Mouse (Mus musculus) ovary, postnatal 10 days (tissue): Measurements from ENCODE around the gene Sdf4.

Source experiments
- DNase-seq: peaks from one replicate; pipeline ENCODE4 v3.0.0; 2022; ENCODE audit warnings: low spot score

Sdf4 gene

DNA sequence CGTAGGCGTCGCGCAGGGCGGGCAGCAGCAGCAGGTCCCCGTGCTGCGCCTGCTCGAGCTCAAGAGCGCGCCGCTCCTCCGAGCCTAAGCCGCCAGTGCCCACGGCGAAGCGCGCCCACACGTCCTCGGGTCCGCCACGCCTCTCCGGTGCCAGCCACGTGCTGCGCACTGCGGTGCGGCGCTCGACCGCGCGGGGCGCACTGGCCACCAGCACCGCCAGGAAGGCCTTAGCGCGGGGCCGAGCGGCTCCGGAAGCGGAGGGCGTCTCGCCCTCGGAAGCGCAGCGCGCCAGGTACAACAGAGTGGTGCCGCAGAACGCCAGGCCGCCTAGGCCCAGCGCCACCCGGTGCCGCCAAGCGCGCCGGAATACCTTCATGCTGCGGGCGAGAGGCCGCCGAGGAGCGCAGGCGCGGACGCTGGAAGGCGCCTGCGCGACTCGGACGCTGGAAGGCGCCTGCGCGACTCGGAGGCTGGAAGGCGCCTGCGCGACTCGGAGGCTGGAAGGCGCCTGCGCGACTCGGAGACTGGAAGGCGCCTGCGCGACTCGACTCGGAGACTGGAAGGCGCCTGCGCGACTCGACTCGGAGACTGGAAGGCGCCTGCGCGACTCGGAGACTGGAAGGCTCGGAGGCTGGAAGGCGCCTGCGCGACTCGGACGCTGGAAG is at the start of gene Sdf4, which contains the start of gene B3galt6:
Sdf4 (plus strand) TSS at position 632 of the 665 bp plus-strand sequence.
B3galt6 (minus strand) TSS at position 409 of the 665 bp plus-strand sequence.
- peak; percentile 72 for DNase-seq

DNA sequence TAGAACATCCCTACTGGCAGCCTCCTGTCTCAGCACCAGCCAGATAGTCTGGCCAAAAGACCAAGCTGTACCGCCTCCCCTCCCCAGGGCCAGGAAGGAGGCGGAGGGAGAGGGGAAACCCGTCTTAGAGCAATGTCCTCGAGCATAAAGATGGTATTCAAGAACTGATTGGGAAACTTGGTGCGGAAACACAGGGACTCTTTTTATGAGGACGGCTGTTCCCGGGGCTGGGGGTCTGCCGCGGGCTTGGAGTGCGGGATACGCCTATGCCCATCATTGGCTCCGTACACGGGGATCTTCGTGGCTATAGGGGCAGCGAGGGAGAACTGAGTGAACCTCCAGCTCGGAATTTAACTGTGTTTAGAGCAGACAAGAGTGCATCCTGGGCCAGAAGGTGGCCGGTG is 49.6 kb upstream of the Sdf4 start:
- no peak for DNase-seq

DNA sequence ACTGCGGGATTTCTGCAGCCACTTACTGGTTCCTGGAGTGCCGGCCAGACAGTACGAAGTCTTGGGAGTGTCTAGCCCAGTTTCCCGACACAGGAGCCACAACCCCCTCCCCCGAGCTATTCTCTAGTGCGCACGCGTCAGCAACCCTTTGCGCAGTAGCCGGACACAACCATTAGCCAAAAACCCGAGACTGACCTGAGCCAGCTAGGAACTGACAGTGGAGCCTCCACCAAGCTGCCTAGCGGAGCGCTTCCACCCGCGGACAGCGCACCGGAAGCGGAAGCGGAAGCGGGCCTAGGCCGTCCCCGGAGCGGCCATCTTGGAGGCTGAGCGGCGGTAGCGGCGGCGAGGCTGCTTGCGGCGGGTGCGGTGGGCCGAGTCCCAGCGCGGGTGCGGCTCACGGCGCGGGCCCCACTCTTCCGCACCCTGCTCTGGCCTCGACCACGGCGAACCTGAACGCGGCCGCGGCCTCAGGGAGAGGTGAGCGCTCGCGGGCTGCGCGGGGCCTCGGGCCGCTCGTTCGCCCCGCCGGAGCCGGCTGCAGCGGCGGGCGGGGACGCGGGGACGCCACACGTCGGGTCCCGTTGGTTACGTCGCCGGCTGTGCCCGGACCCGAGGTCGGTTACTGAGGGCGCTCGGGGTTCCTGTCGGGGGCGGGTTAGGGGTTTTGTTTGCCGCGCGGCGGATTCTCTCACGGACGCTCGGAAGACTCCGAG is 49.0 kb upstream of the Sdf4 start, which contains the start of gene Ube2j2:
Ube2j2 (plus strand) TSS at position 298 of the 716 bp plus-strand sequence.
- peak; percentile 94 for DNase-seq

DNA sequence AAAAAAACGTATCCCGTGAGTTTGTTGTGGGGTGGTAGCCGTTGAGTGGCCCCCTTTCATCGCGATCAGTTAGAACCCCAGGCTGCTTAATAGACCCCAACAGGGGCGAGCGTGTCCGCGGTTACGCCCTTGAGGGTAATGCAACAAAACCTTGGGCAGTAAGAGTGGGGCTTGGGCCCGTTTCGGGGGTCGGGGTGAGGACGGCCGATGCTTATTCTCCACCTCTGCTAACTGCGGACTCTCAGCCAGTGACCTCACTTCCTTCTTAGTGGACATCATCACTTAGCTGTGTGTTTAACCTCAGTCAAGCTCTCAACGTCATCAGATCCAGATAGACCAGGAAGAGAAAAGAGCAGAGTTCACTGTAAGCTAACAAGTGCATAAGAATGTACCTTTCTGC is 48.4 kb upstream of the Sdf4 start:
- no peak for DNase-seq

DNA sequence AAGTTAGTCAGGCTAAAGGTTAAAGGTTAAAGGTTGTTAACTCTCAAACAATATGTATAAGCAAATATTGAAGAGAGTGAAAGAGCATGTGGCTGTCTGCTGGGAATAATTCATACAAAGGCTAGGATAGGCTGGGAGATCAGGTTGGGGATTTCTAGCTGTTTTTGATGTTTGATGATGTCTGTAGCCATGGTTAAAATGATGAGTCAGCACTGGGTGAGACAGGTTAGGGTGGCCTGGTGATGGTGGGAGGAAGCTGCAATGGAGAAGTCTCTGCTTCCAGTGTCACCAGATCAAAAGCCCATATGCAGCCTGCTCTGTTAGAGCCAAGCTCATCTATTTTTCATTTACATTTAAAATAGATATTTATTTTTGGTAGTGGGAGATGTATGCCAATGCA is 45.6 kb upstream of the Sdf4 start:
- DNase-seq, result no peak

DNA sequence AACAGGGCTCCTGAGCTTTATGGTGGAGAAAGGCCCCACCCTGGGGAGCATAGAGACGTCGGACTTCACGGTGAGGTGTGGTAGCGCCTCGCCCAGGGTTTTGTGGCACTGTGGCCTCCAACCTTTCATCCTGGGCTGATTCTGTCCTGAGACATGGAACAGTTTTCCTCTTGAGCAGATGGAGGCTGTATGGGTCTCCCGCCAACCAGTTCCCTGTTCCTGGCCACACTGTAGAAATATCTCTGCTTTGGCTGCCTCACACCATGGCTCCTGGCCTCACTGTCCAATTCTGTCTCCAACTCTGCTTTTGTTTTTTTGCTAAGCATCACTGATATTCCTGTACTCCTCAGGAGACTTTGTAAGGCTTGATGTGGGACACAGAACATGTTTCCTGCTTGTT is 37.2 kb upstream of the Sdf4 start:
- no peak for DNase-seq

DNA sequence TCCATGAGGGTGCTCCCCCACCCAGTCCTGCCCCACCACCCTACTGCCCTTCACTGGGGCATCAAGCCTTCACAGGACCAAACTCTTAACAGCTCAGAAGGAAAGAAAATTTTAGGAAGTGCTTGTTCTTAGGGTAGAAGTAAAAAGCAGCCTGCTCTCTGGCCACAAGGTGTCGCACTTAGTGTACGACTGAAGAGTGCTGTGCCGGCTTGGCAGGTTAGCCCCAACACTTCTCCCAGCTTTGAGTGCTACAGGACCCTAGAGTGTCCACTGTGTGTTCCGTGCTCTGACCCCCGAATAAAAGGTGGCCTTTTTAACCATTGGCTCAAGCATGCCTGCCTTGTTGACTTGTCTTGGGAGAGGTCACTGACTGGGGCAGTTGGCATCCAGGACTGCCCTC is 33.4 kb upstream of the Sdf4 start:
- peak; percentile 38 for DNase-seq

DNA sequence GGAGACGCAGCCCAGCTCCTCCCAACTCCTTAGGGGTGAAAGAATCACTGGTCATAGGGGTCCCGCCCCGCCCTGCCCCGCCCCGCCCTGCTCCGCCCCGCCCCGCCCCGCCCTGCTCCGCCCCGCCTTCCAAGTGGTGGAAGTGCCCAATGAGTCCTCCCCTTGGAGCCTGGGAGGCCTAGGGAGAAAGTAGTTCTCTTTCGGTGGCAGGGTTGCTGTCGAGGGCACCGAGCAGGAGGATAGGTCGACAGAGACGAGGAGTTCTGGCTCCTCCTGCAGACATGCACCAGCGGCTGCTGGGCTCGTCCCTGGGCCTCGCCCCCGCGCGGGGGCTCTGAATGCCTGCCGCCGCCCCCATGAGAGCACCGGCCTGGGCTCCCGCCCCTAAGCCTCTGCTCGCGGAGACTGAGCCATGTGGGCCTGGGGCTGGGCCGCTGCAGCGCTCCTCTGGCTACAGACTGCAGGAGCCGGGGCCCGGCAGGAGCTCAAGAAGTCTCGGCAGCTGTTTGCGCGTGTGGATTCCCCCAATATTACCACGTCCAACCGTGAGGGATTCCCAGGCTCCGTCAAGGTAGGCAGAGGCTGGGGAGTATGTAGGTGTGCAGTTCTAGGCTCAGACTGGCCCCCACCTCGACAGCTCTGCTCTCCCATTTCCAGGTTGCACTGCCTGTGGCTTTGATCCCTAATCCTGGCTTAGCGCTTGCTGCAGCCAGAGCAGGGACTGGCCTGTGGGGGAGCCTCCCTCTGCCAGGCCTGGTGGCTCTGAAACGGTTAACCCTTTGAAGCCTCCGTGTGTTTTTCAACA is 30.3 kb upstream of the Sdf4 start, which contains the start of gene C1qtnf12:
C1qtnf12 (plus strand) TSS at position 152 of the 805 bp plus-strand sequence.
- DNase-seq, result peak; percentile 27

DNA sequence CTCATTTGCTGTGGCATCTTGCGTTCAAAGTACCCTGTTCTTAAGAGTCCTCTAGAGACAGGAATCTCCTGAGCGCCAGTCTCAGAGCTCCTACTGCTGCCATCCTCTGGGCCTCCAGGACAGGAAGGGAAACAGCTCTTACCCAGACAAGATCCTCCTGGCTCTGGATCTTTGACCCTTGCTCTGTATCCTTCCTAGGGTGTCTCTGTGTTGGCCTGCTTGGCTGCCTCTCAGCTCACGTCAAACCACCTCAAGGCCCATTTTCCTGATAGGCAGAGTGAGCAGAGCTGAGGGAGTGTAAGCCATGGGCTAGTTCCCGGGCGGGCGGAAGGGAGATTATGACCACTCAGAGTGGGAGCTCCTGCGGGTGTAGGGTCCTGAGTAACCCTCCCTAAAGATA is 29.6 kb upstream of the Sdf4 start:
- DNase-seq, result no peak

DNA sequence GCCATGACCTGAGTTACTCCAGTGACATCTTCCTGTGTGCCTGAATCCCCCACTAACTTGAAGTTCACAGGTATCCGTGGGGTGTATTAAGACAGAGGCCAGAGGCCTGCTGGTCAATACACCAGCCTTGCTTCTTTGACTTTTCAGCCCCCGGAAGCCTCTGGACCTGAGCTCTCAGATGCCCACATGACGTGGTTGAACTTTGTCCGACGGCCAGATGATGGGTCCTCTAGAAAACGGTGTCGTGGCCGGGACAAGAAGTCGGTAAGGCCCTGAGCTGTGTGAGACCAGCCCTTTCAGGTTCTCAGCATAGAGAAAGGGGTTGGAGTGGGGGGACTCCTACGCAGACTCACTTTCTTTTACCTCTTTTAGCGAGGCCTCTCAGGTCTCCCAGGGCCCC is 28.3 kb upstream of the Sdf4 start:
- no peak for DNase-seq

DNA sequence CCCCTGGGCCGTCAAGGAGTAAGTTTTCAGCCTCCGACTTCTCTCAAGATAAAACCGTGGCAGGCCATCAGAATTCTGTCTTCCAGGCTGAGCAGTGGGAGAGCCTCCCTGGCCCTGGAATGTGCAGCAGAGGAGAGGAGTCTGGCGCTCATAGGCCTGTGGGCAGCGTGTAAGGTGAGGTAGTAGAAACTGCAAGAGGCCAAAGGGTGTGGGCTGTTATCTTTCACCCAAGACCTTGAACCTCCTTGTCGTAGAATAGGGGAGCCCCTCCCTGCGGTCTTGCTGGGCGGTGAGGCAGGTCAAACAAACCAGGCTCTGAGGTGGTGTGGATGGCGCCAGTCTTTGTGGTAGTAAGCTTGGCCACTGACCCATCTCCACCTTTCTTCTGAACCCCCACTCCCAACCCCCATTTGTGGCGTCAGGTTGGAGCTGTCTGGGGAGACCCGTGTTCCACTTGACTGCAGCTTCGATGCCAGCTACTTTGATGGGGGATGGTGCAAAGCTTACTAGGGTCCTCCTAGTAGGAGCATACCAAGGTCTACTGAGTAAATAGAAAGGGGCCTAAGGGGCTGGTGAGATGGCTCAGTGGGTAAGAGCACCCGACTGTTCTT is 23.5 kb upstream of the Sdf4 start:
- DNase-seq, result no peak

DNA sequence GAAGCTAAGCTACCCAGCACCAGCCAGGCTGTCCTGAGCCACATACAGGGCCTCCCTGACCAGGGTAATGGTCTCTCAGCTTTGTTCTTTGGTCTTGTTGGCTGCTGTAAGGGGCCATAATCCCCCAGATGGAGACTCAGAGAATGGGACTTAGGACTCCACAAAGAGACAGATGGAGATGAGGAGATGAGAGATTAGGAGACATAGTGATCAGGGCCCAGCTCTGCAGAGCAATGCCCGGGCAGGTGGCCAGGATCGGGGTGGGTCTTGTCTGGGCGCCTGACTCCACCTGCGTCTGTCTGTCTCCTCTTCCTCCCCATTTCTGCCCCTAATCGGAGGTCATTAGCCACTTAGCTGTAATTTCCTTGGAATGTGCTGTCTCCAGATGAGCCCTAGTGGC is 22.4 kb upstream of the Sdf4 start:
- DNase-seq, result no peak

DNA sequence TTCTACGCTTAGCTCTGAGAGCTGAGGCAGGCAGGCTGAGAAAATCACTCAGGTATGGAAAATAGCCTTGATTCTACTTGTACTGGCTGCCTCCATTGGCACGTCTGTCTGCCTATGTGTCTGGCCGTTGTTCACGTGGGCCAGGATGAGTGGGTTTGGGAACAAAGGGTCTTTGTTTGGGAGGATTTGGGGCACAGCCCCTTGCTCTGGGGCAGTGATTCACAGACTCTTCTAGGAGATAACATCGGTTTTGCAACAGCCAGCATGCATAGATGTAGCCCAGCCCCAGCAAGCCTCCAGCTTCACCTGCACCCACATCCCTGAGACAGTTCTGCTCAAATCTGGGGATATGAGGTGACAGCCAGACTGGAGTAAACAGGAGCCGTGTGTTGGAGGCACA is 20.0 kb upstream of the Sdf4 start:
- DNase-seq, result no peak

DNA sequence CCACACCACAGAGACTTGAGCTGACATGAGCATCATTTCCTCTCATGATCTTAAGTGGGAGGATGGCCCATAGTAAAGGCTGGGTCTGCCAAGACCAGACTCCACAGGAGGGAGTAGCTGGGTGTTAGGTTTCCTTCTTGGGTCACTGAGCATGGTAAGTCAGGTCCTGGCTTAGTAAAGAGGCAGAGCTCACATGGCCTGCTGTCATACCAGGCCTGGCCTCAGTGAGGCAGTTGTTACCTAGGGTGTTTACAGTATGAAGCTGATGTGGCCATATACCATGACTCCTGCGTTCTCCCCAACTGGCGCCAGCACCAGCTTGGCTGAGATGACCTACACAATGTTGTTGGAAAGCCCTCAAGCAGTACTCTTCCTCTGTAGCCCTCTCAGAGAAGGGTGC is 19.4 kb upstream of the Sdf4 start:
- no peak for DNase-seq

DNA sequence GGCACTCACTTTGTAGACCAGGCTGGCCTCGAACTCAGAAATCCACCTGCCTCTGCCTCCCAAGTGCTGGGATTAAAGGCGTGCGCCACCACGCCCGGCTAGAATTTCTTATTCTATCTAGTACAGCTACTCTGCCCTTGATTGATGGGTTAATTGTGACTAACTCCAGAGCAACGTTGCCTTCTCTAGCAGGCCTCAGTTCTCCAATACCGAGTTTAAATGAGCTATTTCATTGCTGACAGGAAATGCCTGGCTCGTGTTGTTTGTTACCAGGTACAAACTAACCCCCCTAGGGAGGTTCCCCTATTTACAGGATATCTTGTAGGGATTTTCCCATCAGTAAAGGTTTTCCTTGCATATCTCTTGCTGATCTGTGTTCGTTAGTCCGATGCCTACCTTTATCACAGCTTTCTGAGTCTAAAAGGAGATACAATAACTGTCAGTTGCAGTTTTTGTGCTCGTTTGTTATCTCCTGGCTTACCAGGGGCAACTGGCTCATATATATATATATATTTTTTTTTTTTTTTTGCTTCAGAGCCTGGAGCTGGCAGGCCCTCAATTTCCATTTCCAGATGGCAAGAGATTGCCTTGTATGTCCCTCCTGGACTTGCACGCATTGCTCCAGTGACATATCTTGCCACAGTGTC is 11.1 kb upstream of the Sdf4 start:
- DNase-seq, result no peak

DNA sequence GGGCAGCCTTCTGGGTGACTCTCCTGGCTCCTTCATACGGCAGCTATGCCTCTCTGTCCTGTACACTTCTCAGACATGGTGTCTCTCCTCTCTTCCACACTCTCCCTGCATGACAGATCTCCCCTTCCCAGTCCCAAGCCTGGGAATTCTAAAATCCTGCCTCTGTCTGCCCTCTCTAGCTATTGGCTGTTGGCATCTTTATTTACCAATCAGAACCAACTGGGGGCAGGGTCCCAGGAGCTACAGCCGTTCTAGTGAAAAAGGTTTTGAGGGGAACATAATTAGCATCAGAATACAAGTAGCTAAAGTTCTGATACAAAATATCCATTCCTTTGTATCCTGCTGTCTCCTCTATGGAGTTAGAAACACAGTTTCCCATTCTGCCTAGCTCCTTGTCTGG is 8.9 kb upstream of the Sdf4 start:
- no peak for DNase-seq

DNA sequence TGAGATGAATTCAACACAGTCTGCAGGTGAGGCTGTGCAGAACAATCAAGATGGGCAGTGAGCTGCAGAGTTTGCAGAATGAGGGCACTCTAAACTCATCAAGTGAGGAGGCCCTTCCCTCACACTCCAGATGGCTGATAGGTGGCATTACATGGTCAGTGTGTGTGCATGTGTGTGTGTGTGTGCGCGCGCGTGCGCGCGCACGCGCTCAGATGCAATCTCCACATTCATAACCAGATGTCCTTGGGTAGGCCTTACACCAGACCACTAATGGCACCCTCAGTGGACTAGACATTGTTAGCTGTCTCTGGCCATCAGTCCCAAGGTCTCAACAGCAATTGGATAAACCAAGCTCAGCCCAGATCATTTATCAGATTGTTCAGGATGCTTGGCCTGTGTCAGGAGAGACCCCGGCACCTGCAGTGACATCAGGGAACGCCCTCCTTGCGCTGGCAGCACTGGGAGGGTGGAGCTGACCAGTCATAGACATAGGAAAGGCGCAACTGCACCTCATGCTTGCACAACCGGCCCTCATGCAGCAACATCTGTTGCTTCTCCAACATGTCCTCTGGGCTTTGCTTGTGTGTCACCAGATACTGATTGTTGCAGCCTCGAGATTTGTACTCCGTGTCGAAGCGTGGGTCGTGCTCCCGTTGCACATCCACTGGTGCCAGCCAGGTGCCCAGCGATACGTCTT is 1.3 kb upstream of the Sdf4 start:
- no peak for DNase-seq

DNA sequence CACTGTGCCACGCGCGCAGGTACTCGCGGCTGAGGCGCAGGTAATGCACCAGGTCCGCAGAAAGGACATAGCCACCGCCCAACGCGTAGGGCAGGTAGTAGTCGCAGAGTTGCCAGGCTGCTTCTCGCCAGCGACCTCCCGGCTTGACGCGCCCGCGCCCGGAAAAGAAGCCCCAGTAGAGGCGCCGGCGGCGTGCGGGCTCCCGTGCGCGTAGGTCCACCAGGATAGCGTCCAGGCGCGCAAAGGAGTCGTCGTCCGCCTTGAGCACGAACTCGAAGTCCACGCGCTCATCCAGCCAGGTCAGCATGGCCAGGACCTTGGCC is 803 bp upstream of the Sdf4 start:
- DNase-seq, result no peak

DNA sequence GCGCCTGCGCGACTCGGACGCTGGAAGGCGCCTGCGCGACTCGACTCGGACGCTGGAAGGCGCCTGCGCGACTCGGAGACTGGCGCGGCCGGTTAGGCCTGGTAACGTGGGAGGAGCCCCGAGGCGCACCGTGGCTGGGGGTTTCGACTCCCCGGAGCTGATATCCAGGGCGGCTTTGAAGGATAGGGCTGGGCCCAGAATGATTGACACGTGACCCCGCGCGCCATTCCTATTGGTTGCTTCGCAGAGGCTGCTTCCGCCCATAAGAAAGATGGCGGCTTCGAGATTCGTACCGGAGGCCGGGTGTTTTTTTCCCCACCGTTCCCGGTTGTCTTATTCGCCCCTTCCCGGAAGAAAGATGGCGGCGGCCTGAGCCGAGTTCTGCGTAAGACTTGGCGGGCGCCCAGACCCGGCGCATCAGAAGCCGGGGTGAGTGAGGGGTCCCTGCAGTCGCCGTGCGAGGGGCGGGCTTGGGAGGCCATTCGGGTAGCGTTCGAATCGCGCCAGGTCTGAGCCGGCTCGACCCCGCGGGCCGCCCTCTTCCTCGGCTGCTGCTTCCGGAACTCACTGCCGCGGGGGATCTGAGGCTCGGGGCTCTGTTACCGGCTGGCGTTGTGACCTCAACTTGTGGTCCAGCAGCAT is 355 bp downstream of the Sdf4 start:
- DNase-seq, result peak; percentile 97

DNA sequence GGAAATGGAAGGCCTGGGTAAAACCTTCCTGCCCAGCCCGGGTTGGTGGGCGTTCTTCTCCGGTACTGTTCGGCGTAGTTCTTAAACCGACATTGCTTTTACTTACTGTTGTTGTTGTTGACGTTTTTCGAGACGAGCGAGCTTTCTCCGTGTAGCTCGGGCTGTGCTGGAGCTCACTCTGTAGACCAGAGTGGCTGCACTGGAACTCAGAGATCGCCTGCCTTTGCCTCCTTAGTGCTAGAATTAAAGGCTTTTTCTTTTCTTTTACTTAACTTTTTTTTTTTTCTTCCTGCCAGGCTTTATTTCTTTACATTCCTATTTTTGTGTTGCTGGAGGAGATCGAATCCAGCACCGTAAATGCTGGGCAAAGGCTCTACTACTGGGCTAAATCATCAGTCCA is 934 bp downstream of the Sdf4 start:
- DNase-seq, result no peak

DNA sequence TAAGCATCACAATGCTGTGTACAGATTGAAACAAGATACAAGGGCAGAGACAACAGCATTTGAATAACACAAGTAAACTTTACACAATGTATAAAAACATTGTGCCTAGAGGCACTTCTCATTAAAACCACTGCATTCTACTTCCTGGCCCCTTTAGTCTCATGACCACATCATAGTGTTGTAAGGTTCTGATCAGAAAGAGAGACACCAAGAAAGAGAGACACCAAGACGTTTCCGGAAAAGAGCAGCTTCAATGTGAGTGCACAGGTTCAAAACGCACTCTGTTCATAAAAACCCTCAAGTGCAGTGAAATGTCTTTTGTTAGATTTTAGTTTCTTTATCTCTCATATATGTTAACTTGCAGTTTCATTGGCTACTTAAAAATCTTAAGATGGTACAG is 11.4 kb downstream of the Sdf4 start:
- DNase-seq, result no peak
